Mouse (Mus musculus) ES-Bruce4 (cell line): ENCODE results near the gene St3gal2. TPM values are rescaled to one million over a fixed set of nuclear protein-coding genes. Genes with fewer than 3 reads are reported as not detected.

ENCODE experiments used
- H3K27ac ChIP-seq: 2 replicates; pipeline ENCODE4 v1.5.1; 2012; ENCODE audit warnings: low read length, inconsistent platforms; ENCODE audit not compliant: insufficient read depth
- H3K27me3 ChIP-seq: 2 replicates; pipeline ENCODE4 v1.6.1; 2012; ENCODE audit warnings: mild to moderate bottlenecking, low read length, inconsistent platforms; ENCODE audit not compliant: control insufficient read depth, poor library complexity, insufficient read depth, severe bottlenecking
- H3K36me3 ChIP-seq: 2 replicates; pipeline ENCODE4 v1.6.1; 2012; ENCODE audit warnings: inconsistent platforms, mild to moderate bottlenecking, low read length, moderate library complexity; ENCODE audit not compliant: control insufficient read depth, poor library complexity, insufficient read depth, severe bottlenecking
- H3K4me1 ChIP-seq: one replicate; pipeline ENCODE4 v1.8.1; 2011; ENCODE audit warnings: low read length; ENCODE audit not compliant: control insufficient read depth, insufficient read depth
- H3K4me3 ChIP-seq: 2 replicates; pipeline ENCODE4 v1.5.1; 2011; ENCODE audit warnings: low read depth, mild to moderate bottlenecking, low read length
- H3K9ac ChIP-seq: 2 replicates; pipeline ENCODE4 v1.6.1; 2012; ENCODE audit warnings: low read depth, mild to moderate bottlenecking, inconsistent platforms; ENCODE audit not compliant: poor library complexity, severe bottlenecking
- H3K9me3 ChIP-seq: replicated peaks from 2 replicates; pipeline ENCODE4 v1.6.1; 2012; ENCODE audit warnings: mild to moderate bottlenecking, low read length, inconsistent platforms; ENCODE audit not compliant: control insufficient read depth, poor library complexity, insufficient read depth, severe bottlenecking
- CTCF ChIP-seq: IDR thresholded peaks from one replicate; pipeline ENCODE4 v1.8.1; 2011; ENCODE audit warnings: low read depth, low read length
- EP300 ChIP-seq: IDR thresholded peaks from 2 replicates; pipeline ENCODE4 v1.6.1; 2011; ENCODE audit warnings: low read depth, low read length; ENCODE audit not compliant: insufficient read depth
- POLR2A ChIP-seq: IDR thresholded peaks from one replicate; pipeline ENCODE4 v1.8.1; 2011; ENCODE audit warnings: low read length; ENCODE audit not compliant: insufficient read depth
- polyA plus RNA-seq: library from polyadenylated mRNA; stranded (reverse); fragments of >200 nt; gene quantifications from 2 replicates; pipeline ENCODE4 v1.2.4, GENCODE M21; 2011; ENCODE audit warnings: low read depth; ENCODE audit not compliant: missing spikeins, insufficient read depth, insufficient read length

St3gal2 gene
- polyA plus RNA-seq, 1 experiment: 7.1 TPM

DNA sequence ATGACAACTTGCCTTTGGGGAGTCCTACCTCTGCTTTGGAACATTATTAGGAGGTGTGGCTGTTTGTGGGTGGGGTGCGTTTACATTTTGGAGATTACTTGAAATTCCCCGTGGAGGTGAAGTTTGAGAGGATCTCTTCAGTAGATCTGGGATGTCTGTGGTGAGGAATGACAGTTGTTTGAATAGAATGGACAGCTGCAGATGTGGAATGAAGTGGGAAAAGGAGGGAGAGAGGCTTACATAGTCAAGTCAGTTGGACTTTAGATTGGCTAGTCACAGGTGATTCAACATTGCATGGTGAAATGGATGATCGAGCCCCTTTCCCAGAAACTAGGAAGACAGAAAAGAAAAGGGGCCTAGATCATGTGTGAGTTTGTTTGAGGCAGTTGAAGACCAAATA lies 12.7 kb downstream of the St3gal2 start:
- Histone ChIP-seq H3K9ac (no peak overlapping the region), H3K27me3 (no peaks in the 10 kb centered on the region), H3K4me1 (peaks cover 3% of the 10 kb centered on the region), H3K27ac (no peak overlapping the region), H3K36me3 (no peaks in the 10 kb centered on the region), H3K9me3 (no peaks in the 10 kb centered on the region), H3K4me3 (no peak overlapping the region)
- no peak for TF ChIP-seq EP300
- TF ChIP-seq POLR2A: no peak
- TF ChIP-seq CTCF: no peak

- Histone ChIP-seq H3K9me3 (no peaks in the 10 kb centered on the region), H3K4me3 (no peak overlapping the region), H3K9ac (no peak overlapping the region), H3K27me3 (no peaks in the 10 kb centered on the region), H3K27ac (no peak overlapping the region), H3K36me3 (no peaks in the 10 kb centered on the region), H3K4me1 (peaks cover 3% of the 10 kb centered on the region)
- no peak for TF ChIP-seq POLR2A
- TF ChIP-seq EP300: no peak
- TF ChIP-seq CTCF: no peak
Observed at GRCm38 (mm10) chr8:110933272-110933671, 13.6 kb downstream of the St3gal2 start.

GRCm38 (mm10) chr8:110936217-110936616 lies 16.5 kb downstream of the St3gal2 start:
- Histone ChIP-seq H3K27ac (no peak overlapping the region), H3K9ac (no peak overlapping the region), H3K36me3 (no peaks in the 10 kb centered on the region), H3K27me3 (no peaks in the 10 kb centered on the region), H3K4me3 (no peak overlapping the region), H3K4me1 (peaks cover 3% of the 10 kb centered on the region), H3K9me3 (no peaks in the 10 kb centered on the region)
- TF ChIP-seq CTCF: no peak
- TF ChIP-seq EP300: no peak
- no peak for TF ChIP-seq POLR2A

DNA sequence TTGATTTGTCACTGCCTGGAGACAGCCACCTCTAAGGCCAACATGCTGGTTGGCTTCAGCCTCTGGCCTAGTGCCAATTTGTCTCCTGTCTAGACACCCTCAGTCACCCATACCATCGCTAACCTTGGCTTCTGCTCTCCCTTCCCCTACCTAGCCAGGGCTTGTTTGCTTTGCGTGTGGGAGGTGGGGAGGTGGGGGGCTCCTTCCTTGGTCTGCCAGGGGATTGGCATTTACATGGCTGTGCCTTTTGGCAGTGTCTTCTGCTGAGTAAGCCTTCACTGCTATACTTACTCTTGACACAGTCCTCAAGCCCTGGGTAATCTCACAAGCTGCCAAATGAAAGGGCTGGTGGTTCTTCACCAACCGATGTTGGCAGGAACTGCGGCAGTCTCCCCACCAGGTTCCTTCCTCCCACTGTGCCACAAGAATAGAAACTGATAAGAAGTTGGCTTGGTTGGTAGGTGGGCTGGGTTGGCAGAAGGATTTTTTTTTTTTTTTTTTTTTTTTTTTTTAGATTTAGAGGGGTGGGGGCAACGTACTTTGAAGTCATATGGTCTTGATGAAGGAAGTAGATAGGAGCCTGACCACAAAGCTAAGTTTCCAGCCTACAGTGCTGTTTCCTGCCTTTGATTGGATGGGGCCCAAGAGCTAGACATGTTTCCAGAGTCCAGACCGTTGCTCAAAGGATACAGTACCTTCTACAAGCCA lies 19.3 kb downstream of the St3gal2 start:
- no peaks in the 10 kb centered on the region for H3K27me3 ChIP-seq
- H3K9me3 ChIP-seq: no peaks in the 10 kb centered on the region
- H3K27ac ChIP-seq: no peak overlapping the region
- H3K4me1 ChIP-seq: no peaks in the 10 kb centered on the region
- TF ChIP-seq EP300 (no peak), POLR2A (no peak), CTCF (no peak)
- H3K36me3 ChIP-seq: no peaks in the 10 kb centered on the region
- no peak overlapping the region for H3K9ac ChIP-seq
- no peak overlapping the region for H3K4me3 ChIP-seq

- no peaks in the 10 kb centered on the region for H3K9me3 ChIP-seq
- TF ChIP-seq CTCF (no peak), POLR2A (no peak), EP300 (no peak)
- H3K4me1 ChIP-seq: no peaks in the 10 kb centered on the region
- no peaks in the 10 kb centered on the region for H3K27me3 ChIP-seq
- no peaks in the 10 kb centered on the region for H3K36me3 ChIP-seq
- no peak overlapping the region for H3K9ac ChIP-seq
- H3K4me3 ChIP-seq: no peak overlapping the region
- no peak overlapping the region for H3K27ac ChIP-seq
Observed at GRCm38 (mm10) chr8:110940682-110941452, 21.1 kb downstream of the St3gal2 start.

- Histone ChIP-seq H3K36me3 (no peaks in the 10 kb centered on the region), H3K27me3 (no peaks in the 10 kb centered on the region), H3K4me1 (no peaks in the 10 kb centered on the region), H3K4me3 (no peak overlapping the region), H3K9me3 (no peaks in the 10 kb centered on the region), H3K27ac (no peak overlapping the region), H3K9ac (no peak overlapping the region)
- TF ChIP-seq EP300 (no peak), POLR2A (no peak), CTCF (no peak)
Observed at GRCm38 (mm10) chr8:110941453-110941948, 21.8 kb downstream of the St3gal2 start.
